15 mouse cellular contexts compared by ENCODE assay signal in the genomic region with DNA sequence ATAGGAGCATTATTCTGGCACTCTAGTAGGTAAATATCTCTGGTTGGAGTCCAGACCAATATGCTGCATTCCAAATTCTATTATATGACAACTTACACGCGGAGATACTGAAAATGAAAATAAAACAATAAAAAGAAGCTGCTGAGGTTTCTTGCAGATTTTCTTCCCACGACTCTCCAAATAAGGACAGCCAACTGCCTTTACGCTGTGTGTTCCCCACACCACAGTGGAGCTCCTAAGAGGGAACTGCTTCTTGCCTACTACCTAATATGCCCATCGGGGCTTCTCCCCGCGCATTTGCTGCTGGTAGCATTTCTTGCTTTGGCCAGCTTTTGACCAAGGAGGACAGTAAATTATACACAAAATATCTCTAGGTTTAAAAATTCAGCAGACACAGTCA.
A peak's percentile ranks its signal among the peaks of the same experiment; 100 is the strongest.
DNase-seq lines count a peak whose midpoint lies in the region; ATAC-seq and TF ChIP-seq lines count a peak whose summit lies in the region.
"Had no signal": no experiment of that assay in that cellular context is flagged by ENCODE, and none has a peak within 500 bp of the region (broad histone marks: within the 10 kb centered on the region; RNA-seq: fewer than 3 reads in every experiment).

No protein-coding gene starts in this region.

- H3K9me3 ChIP-seq in heart, embryonic 14.5 days (ENCODE audit: control insufficient read depth, low read length): no peaks in the 10 kb centered on the region
- H3K9me3 ChIP-seq in lung, embryonic 15.5 days: no peaks in the 10 kb centered on the region
- no peaks in the 10 kb centered on the region for H3K9me3 ChIP-seq in heart, postnatal 0 days (replicated peaks; ENCODE audit: control insufficient read depth, low read length)
- no peaks in the 10 kb centered on the region for H3K9me3 ChIP-seq in stomach, embryonic 14.5 days (ENCODE audit: control insufficient read depth, low read depth, low read length)
- 0 out of 2 replicates have a peak, but pooled peaks cover 5% of the 10 kb centered on the region for H3K9me3 ChIP-seq in forebrain, embryonic 12.5 days
- H3K9me3 ChIP-seq: hindbrain, embryonic 12.5 days; liver, embryonic 15.5 days; midbrain, embryonic 15.5 days; neural tube, embryonic 13.5 days had no signal

- H3K4me3 ChIP-seq in heart, embryonic 14.5 days (ENCODE audit: control insufficient read depth in 1 of 2, insufficient read depth in 1 of 2, low read depth in 1 of 2, low read length in 2 of 2): peak overlapping the region in 1 of 2 experiments; percentile 38; a peak in 2 of 4 replicates
- peak overlapping the region; percentile 29 for H3K4me3 ChIP-seq in lung, embryonic 15.5 days
- peak overlapping the region; percentile 40 for H3K4me3 ChIP-seq in heart, postnatal 0 days (ENCODE audit: low read depth, low read length)
- peak overlapping the region; percentile 39 for H3K4me3 ChIP-seq in stomach, embryonic 14.5 days (ENCODE audit: low read depth, low read length)
- no peak overlapping the region for H3K4me3 ChIP-seq in forebrain, embryonic 12.5 days (replicated peaks)
- H3K4me3 ChIP-seq: hindbrain, embryonic 12.5 days; liver, embryonic 15.5 days; midbrain, embryonic 15.5 days; neural tube, embryonic 13.5 days had no signal

- H3K4me2 ChIP-seq in heart, embryonic 14.5 days (ENCODE audit: low read length): peak overlapping the region; percentile 65
- peak overlapping the region; percentile 49 for H3K4me2 ChIP-seq in lung, embryonic 15.5 days
- peak overlapping the region; percentile 68 for H3K4me2 ChIP-seq in heart, postnatal 0 days (ENCODE audit: low read depth, low read length)
- peak overlapping the region; percentile 49 for H3K4me2 ChIP-seq in stomach, embryonic 14.5 days (replicated peaks; ENCODE audit: low read depth, low read length)
- no peak overlapping the region for H3K4me2 ChIP-seq in forebrain, embryonic 12.5 days
- H3K4me2 ChIP-seq: hindbrain, embryonic 12.5 days; liver, embryonic 15.5 days; midbrain, embryonic 15.5 days; neural tube, embryonic 13.5 days had no signal

- no peak for TF ChIP-seq EP300 in heart, postnatal 0 days (IDR thresholded peaks at IDR 0.05; ENCODE audit: low read depth)

- peaks cover 13% of the 10 kb centered on the region for H3K36me3 ChIP-seq in heart, embryonic 14.5 days (ENCODE audit: control insufficient read depth, insufficient read depth, low read length)
- 0 out of 2 replicates have a peak, but pooled peaks cover 5% of the 10 kb centered on the region for H3K36me3 ChIP-seq in lung, embryonic 15.5 days
- H3K36me3 ChIP-seq in heart, postnatal 0 days (replicated peaks; ENCODE audit: control insufficient read depth, insufficient read depth, low read length): peaks cover 18% of the 10 kb centered on the region; the same call in 1 of the 2 replicates
- no peaks in the 10 kb centered on the region for H3K36me3 ChIP-seq in stomach, embryonic 14.5 days (ENCODE audit: control insufficient read depth, insufficient read depth, low read length)
- peaks cover 8% of the 10 kb centered on the region for H3K36me3 ChIP-seq in forebrain, embryonic 12.5 days (replicated peaks)
- H3K36me3 ChIP-seq: midbrain, embryonic 15.5 days had no signal

- H3K4me1 ChIP-seq in heart, embryonic 14.5 days (ENCODE audit: control insufficient read depth in 2 of 2, insufficient read depth in 2 of 2, low read length in 2 of 2): peaks cover 14 to 50% of the 10 kb centered on the region in 2 experiments
- H3K4me1 ChIP-seq in lung, embryonic 15.5 days: peaks cover 41% of the 10 kb centered on the region
- peaks cover 34% of the 10 kb centered on the region for H3K4me1 ChIP-seq in heart, postnatal 0 days (ENCODE audit: control insufficient read depth, insufficient read depth)
- peaks cover 34% of the 10 kb centered on the region for H3K4me1 ChIP-seq in stomach, embryonic 14.5 days (ENCODE audit: control insufficient read depth, insufficient read depth, low read length)
- H3K4me1 ChIP-seq in forebrain, embryonic 12.5 days: peaks cover 26% of the 10 kb centered on the region

- no peaks in the 10 kb centered on the region for H3K27me3 ChIP-seq in heart, embryonic 14.5 days (ENCODE audit: control insufficient read depth, insufficient read depth, low read length)
- H3K27me3 ChIP-seq in lung, embryonic 15.5 days: no peaks in the 10 kb centered on the region
- H3K27me3 ChIP-seq in heart, postnatal 0 days (ENCODE audit: control insufficient read depth, insufficient read depth, low read length): no peaks in the 10 kb centered on the region
- H3K27me3 ChIP-seq in stomach, embryonic 14.5 days (ENCODE audit: control insufficient read depth, insufficient read depth, low read length): no peaks in the 10 kb centered on the region
- H3K27me3 ChIP-seq in forebrain, embryonic 12.5 days: no peaks in the 10 kb centered on the region
- H3K27me3 ChIP-seq: hindbrain, embryonic 12.5 days; liver, embryonic 15.5 days; midbrain, embryonic 15.5 days; neural tube, embryonic 13.5 days; Patski had no signal

- peak overlapping the region in 1 of 2 experiments; percentile 56; a peak in 2 of 4 replicates for H3K27ac ChIP-seq in heart, embryonic 14.5 days (replicated peaks in 1 of 2; ENCODE audit: control insufficient read depth in 1 of 2, insufficient read depth in 1 of 2, low read depth in 2 of 2, low read length in 2 of 2)
- H3K27ac ChIP-seq in lung, embryonic 15.5 days: peak overlapping the region; percentile 58
- peak overlapping the region; percentile 97 for H3K27ac ChIP-seq in heart, postnatal 0 days (ENCODE audit: low read depth)
- H3K27ac ChIP-seq in stomach, embryonic 14.5 days (ENCODE audit: low read length): peak overlapping the region; percentile 97
- no peak overlapping the region for H3K27ac ChIP-seq in forebrain, embryonic 12.5 days
- H3K27ac ChIP-seq: hindbrain, embryonic 12.5 days; liver, embryonic 15.5 days; midbrain, embryonic 15.5 days; neural tube, embryonic 13.5 days had no signal

- peak overlapping the region; percentile 73 for H3K9ac ChIP-seq in heart, embryonic 14.5 days (ENCODE audit: low read length)
- no peak overlapping the region for H3K9ac ChIP-seq in lung, embryonic 15.5 days
- peak overlapping the region; percentile 69; the same call in 1 of the 2 replicates for H3K9ac ChIP-seq in heart, postnatal 0 days (replicated peaks; ENCODE audit: low read depth, low read length)
- H3K9ac ChIP-seq in stomach, embryonic 14.5 days (replicated peaks; ENCODE audit: low read depth, low read length): peak overlapping the region; percentile 39; the same call in 1 of the 2 replicates
- no peak overlapping the region for H3K9ac ChIP-seq in forebrain, embryonic 12.5 days
- H3K9ac ChIP-seq: hindbrain, embryonic 12.5 days; liver, embryonic 15.5 days; midbrain, embryonic 15.5 days; neural tube, embryonic 13.5 days had no signal

- ATAC-seq in heart, embryonic 14.5 days (ENCODE audit: insufficient number of reproducible peaks, insufficient read depth, low FRiP score, low read depth): no peak
- no peak for ATAC-seq in lung, embryonic 15.5 days (ENCODE audit: borderline replicate concordance, extremely low read depth, low FRiP score, low TSS enrichment)
- ATAC-seq in heart, postnatal 0 days (ENCODE audit: insufficient read depth, low read depth): no peak
- no peak for ATAC-seq in stomach, embryonic 14.5 days (ENCODE audit: insufficient number of reproducible peaks, insufficient read depth, low FRiP score, low read depth)
- ATAC-seq in forebrain, embryonic 12.5 days (ENCODE audit: low FRiP score): no peak
- ATAC-seq: midbrain, embryonic 15.5 days; Patski had no signal

- 92% methylated on average over 7 of the region's 7 CpGs for WGBS in heart, embryonic 14.5 days
- WGBS in lung, embryonic 15.5 days: 80% methylated on average over 7 of the region's 7 CpGs
- WGBS in heart, postnatal 0 days: 78% methylated on average over 7 of the region's 7 CpGs
- WGBS in stomach, embryonic 14.5 days: 78% methylated on average over 7 of the region's 7 CpGs
- 94% methylated on average over 7 of the region's 7 CpGs for WGBS in forebrain, embryonic 12.5 days

- TF ChIP-seq CTCF in heart, postnatal 0 days (IDR thresholded peaks at IDR 0.05; ENCODE audit: low read depth): no peak

- no peak for DNase-seq in heart, postnatal 4 days
- DNase-seq in lung, adult 18-20 months: no peak
- DNase-seq in heart, postnatal 0 days (ENCODE audit: low spot score): no peak
- DNase-seq in T-cell, adult 2 months (ENCODE audit: low spot score): no peak
- DNase-seq: adrenal gland, adult 8-10 months; kidney, postnatal 25 days had no signal

Comparison
In these comparisons a context has a peak if more than half of its experiments do, and no peak if none do; other contexts are left out.
1. H3K9ac ChIP-seq: peak in heart, embryonic 14.5 days (single experiment), heart, postnatal 0 days (single experiment) and stomach, embryonic 14.5 days (single experiment); none in lung, embryonic 15.5 days (single experiment) and forebrain, embryonic 12.5 days (single experiment).